Mouse (Mus musculus) megakaryocyte-erythroid progenitor cell, adult 5-6 weeks (primary cell): ENCODE data around the gene Nfe2l2. TPM values are rescaled to one million over a fixed set of nuclear protein-coding genes. Genes with fewer than 3 reads are reported as not detected.
"Not testable (repeated sequence)": the region's sequence is repeated elsewhere in the genome, so short reads cannot be mapped to it uniquely, and the experiment has no call there.

Source experiments
- ATAC-seq: replicated peaks from 2 replicates; pipeline ENCODE4 v1.8.0; 2016; ENCODE audit warnings: mild to moderate bottlenecking, inconsistent platforms; ENCODE audit not compliant: severe bottlenecking, poor library complexity, low FRiP score, low TSS enrichment
- total RNA-seq, 2 experiments: library from RNA; stranded (forward) in 1 of 2; stranded (reverse) in 1 of 2; fragments of 200-1000, 215-1000 nt in 1 of 2; fragments of >200 nt in 1 of 2; fragmentation: Nextera tagmentation in 1 of 2; gene quantifications; 2 replicates each; pipeline ENCODE4 v1.2.3; 2014 to 2017

Gene Nfe2l2
- total RNA-seq, 2 experiments from 2014 or later: 127 to 130 TPM

DNA sequence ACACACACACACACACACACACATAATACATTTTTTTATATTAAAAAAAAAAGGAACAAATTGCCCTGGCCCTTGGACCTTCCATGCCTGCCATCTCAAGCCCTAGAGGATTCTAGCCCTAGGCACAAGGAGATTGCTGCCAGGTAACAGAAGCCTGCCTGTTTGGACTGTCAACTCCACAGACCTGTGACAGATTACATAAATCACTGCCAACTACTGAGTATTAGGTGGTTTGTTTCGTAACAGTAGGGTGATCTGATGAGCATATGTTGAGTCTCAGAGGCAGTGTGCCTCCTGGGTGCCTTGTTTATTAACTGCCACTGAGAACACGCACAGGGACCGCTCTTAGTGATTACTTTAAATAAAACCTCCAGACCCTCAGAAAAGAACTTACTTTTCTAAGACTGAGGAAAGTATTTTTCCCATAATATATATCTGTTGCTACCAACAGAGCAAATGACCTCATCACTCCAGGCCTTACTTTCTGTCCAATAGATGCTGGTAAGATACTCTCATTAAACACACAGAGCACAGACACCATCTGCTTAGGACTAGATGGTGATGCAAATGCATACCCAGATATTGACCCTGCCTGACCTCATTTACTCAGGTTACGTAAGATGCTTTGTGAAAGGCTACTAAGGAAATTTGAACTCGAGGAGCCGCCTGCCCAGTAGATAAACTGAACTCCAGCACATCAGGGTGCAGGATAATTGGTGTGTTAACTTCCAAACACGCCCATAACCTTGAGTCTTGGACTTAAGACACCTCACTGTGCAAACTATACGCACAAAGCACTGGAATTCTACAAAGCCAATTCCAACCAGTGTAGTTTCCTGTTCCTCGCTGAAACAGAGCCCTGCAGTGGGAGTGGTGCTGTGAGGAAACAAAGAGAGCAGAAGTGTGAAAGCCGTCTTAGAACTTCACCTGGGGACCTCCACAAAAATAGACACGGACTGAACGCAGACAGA lies 11.9 kb upstream of the Nfe2l2 start:
- no peak for ATAC-seq

DNA sequence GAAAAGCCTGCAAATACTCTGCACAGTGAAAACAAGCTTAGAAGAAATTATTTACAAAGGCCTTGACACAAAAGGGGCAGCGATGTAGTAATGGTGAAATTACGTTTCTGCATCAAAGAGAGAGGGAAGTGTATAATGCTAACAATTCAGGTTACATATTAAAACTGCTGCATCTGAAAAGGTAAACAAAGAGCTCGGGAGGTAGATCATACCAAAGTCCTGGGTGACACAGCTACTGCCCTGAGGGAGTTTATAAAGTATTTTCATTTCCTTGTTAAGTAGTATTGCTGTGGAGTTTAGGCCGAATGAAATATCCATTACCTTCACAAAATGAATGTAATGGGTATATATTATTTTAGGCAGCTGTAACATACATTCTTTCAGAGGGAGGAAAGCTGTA lies 10.3 kb upstream of the Nfe2l2 start:
- ATAC-seq: no peak

DNA sequence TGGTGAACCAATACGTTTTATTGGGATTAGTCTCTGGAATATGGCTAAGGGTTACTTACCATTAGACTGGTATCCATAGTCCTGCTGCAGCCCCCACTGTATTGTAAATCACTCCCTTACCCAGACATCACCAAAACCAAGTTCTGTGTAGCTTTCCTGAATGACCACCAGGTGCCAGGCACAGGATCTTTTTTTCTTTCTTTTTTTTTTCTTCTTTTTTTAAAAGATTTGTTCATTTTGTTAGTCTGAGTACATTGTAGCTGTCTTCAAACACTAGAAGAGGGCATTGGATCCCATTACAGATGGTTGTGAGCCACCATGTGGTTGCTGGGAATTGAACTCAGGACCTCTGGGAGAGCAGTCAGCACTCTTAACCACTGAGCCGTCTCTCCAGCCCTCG lies 8.6 kb upstream of the Nfe2l2 start:
- no peak for ATAC-seq

DNA sequence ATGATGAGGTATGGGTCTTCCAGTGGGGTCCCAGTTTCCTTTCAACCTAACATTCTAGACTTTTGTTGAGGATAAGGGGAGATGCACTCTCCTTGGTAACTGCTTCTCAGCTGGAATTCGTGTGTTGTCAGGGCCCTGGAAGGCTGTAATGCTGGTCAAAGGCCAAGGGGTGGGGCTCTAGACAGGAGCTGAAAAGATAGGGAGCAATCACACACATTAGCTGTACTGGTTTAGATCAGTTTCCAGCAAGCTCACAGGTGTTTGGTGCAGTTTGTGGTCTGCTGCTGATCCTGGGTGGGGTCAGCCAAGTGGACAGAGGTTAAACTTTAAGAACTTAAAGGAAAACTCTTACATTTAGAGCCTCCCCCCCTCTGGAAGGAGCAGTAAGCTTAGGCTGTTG lies 3.0 kb upstream of the Nfe2l2 start:
- peak; percentile 9; the same call in 1 of the 2 replicates for ATAC-seq

DNA sequence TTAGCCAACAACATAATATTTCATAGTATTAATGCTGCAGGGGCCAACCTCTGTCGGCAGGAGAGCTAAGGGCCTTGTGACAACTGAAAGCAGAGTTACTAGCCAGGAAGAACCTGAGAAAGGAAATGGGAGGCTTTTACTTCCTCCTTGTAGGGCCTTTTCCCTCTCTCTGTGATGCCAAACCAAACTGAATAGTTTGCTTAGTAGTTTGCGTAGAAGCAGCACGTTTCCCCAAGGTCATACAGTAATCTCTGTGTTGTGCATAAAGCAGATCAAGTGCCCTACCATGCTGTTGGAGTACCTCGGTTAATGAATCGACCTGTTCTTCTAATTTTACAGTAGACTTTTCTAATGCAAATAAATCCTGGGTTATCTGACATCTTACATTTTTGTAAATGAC lies 2.0 kb upstream of the Nfe2l2 start:
- no peak for ATAC-seq

DNA sequence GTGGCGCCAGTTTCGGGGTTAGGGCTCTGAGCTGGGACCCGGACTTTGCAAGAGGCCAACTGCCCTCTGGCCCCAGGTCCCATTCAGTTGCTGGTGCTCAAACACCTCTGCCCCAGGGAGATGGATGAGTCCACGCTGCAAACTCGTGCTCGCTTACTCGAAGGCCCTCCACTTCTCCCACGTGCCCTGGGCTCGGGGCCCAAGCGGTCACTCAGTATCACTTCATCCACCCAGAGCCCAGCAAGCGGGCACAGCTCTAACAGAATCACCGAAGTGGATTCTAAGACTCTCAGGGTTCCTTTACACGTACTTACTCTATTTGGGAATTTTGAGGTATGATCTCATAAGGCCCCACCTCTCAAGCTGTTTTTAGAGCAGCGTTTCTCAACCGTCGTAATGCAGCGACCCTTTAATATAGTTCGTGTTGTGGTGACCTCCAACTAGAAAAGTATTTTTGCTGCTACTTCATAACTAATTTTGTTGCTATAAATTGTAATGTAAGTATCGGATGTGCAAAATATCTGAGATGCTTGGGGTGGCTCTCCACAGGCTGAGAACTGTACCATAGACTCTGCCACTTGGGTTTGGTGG lies 816 bp upstream of the Nfe2l2 start:
- no peak for ATAC-seq

DNA sequence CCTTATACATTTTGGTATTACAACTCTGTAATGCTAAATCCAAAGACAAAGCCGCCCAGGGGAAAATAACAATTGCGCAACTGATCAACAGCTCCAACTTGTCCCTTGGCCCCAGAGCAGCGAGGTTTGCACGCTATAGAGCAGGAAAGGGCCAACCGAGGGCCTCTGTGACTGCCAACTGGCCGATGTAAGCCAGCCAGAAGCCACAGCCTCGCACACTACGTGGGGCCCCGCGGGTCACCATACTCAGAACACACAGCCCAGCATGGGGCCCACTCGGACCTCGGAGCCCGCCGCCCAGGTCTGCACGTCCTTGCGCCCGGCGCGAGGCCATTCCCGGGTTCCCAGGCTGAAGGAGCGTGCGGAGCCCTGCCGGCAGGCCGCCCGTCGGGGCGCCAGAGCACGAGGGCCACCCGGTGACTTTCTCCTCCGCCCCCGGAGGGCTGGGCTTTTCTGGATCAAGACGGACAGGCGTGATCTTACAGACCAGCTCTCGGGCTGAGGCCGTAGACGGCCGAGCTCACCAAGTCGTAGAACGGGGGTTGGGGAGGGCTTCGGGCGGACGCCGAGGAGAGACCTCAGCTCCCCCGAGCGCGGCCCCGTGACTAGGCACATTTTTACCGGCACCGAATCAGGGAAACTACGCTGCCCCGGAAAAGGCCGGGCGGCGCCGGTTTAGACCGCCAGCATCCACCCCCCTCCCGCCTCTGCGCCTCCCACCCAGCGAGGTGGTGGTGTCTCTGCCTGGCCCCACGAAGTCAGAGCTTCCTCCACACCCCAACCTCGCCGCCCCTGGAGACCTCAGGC lies 863 bp downstream of the Nfe2l2 start:
- ATAC-seq: peak; percentile 33

DNA sequence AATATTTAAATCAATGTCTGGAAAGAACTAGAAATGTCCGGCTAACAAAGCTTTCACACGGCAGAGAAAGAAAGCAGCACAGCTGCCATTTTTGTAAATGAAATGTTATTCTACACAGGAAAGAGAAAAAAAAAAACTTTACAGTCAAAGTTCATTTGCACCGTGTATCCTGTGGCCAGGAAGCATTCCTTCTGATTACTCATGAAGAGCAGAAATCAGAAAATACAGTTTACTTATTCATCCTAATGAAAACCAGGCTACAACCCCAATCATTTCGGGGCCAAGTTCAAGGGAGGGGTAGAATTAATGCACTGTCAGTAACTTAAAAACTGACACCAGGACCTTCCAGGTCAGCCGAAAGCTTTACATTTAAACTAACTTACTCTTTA lies 1.9 kb downstream of the Nfe2l2 start:
- ATAC-seq: no peak

DNA sequence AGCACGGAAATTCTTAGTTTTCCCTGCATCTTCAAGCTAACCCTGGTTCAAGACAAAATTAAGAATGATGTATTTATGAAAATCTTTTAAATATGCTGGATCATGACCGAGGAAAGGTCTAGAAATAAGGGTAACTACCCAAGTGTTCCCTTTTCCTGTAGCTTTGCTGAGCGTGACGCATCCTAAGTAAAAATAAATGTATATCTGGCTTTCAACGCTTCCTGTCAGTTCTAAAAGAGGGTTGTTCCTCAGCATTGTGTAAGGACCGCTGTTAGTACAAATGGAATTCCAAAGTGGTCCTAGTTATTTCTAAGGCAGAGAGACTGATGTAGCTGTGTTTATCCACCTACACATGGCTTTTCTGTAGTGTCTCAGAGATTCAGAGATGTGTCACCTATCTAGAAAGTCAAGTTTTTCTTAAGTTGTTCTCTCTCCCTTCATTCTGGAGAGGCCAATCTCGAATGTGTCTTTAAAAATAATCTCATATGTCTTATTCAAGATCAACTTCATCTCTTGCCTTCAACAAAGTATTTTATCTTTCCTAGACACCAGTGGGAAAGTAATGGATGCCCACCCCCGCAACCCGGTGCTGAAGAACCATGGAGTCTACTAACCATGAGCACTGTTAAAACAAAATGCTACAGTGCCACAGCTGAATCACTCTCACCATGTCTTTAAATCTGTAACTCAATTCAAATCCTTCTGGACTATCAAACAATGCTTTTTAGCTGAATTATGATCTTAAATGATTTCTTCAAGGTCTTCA lies 2.4 kb downstream of the Nfe2l2 start:
- no peak for ATAC-seq

DNA sequence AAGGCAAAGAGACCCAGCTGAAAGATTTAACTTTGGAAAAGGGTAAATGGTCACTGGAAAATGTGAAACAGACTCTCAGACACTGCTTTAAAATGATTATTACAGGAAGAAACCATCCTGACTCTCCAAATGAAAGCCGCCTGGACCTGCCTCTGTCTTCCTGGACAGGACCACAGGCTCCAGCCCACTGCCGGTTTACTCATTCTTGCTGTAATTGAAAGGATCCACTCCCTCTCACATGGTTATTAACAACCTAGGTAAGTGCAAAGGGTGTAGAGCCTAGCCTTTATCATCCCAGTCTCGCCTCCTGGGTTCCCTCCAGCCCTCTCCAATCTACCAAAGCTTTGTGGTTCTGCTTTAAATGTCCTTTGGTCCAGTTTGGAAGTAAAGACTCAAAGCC lies 3.2 kb downstream of the Nfe2l2 start:
- ATAC-seq: no peak

DNA sequence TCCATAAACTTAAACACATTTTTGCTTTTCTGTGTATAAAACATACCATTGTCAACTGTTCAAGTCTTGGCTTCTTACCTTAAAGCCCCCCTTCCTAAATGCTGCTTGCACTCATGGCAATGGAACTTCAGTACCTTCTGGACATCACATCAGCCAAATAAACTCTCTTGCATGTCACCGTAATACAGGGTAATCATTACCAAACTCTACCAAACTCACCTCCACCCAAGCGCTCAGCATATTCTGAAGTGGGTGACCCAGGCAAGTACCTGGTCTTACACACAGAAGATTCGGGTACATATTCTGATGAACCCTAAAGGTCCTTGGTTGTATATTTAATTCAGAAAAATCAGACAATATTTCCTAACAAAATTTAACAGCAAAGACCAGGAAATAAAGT lies 3.9 kb downstream of the Nfe2l2 start:
- no peak for ATAC-seq

DNA sequence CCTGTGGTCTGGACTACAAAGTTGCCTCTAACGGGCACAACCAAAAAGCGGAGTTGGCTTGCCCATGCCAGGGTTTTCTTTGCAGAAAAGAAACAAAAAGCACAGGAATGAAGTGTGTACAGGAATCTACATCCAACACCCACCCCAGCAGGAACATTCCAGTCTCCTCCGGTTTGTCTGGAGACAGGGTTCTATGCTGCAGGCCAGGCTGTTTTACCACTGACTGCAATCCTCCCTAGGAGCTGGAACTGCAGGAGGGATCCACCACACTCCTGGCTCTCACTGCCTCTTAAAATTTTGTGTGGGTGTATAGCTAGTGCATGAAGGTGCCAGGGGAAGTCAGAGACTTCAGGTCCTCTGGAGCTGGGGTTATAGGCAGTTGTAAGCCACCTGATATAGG lies 5.6 kb downstream of the Nfe2l2 start:
- no peak for ATAC-seq

DNA sequence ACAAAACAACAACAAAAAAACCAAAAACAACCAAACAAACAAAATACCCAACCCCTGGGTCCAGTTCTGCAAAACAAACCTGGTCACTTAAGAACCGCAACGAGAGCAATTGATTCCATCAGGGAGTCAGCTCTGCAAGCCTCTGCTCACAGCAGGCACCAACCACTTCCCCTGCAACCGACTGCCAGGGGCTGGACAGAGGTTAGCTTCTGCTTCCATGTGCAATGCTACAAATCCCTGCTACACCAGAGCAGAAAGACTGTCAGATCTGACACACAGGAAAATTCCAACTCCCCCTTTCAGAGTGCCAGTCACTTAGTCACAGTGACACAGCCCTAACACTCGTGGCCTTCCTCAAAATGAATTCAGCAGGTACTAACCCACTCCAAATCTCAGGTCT lies 6.4 kb downstream of the Nfe2l2 start:
- no peak for ATAC-seq

DNA sequence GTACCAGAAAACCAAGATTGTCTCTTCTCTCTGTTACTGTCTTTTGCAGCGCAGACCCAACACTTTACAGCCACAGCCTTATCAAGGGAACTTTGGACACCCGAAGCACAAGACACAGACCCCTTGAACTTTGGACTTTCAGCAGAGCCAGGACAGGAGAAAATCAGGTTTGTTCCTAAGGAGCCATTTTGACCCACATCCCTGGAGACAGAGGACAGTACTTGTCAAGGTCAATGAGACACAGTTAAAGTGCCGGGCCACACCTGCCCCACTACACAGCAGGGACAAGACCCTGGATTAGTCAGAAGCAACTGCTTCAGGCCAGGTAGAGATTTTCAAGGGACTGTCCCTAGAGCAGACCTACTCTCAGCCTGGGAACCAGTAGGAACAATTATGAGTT lies 7.2 kb downstream of the Nfe2l2 start:
- ATAC-seq: no peak

DNA sequence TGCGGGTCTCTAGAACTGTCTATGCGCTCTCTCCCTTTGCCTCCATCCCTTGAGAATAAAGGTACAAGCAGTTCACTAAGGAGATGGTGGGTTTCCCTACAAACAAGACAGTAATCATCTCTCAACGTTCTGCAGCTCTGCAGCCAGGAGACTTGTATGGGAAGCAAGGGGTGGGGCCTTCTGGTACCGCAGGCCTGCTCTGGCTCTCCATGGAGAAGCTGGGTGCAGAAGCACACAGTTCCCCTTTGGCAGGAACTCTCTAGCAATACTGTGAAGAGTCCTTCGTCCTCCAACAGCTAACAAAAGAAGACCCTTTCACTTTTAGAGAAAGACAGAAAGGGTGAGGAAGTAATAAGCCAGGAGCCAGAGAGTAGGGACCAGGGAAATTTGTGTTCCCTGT lies 8.1 kb downstream of the Nfe2l2 start:
- no peak for ATAC-seq

DNA sequence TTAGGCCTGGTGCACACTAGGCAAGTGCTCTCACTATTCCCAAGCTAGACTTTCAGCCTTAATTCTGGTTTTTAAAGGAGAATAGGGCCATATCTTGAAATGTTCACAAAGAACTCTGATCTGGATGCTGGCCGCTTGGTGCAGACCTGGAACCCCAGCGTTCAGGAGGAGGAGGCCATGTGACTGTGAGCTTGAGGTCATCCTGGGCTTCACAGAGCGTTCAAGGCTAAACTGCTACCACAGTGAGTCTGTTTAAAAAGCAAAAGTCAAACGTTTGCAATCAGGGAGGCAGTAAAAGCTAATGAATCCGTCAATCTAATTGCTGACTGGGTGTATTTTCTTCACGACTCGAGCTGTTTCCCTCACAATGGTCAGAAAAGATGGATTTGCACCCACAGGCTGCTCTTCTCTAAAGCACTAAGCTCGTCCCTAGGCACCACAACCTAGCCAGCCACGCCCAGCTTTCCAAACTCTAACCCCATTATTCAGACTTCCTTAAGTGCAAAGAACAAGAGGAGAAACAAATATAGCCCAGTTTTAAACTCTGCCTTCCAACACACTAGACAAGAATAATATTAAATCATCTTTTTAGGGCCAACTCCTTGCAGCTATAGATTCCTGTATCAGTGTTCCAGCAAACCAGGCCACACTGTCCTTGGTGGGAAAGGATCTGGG lies 8.6 kb downstream of the Nfe2l2 start:
- no peak for ATAC-seq

DNA sequence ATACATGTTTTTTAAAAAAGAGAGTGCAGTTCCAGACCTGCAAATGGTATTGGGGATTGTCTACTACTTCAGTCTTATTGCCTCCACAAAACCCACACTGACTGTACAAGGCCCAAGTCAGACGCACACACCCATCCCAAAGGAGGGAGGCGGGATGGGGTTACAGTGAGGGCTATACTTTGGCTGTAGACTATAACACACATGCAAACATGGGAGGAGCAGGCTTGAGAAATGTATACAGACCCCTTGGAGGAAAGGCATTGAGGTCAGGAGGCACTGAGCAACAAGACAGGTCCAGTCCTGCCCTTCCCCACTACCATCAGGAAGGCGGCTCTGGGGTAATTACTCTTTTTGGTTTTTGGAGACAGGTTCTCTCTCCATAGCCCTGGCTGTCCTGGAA lies 9.5 kb downstream of the Nfe2l2 start:
- ATAC-seq: not testable (repeated sequence)

DNA sequence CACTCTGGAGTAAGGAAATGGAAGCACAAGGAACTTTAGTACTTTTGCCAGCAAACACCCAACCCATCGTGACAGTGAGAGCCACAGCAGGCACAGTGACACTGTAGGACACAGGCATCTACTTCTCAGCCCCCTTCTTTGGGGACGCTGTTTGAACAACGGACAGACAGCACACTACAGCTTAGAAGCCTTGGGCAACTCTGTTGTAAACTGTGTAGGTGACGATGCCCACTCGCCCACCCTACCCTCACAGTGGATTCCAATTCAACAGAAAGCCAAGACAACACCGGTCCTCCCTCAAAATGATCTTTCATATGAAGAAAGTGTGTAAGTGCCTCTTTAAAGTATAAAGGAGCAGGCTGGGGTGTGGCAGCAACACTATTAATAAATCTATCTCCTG lies 12.1 kb downstream of the Nfe2l2 start:
- no peak for ATAC-seq

DNA sequence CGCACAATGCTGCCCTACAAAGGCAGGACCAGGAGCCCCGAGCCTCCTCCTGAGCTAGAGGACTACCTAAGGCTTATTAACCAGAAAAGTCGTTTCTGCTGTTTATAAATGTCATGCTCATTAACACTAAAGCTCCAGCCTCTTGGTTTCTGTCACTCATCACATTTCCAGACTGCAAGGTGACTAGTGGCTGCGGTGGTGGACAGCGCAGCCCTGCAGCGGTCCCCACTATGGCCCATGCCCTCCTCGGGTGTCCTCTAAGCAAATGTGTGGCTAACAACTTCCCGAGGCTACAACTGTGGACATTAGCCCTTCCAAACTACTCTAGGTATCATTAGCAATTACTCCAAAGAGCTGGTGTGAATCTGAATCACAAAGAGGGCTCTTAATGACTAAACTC lies 13.1 kb downstream of the Nfe2l2 start:
- ATAC-seq: no peak
